Mouse (Mus musculus) kidney, postnatal 4 days (tissue): Measurements from ENCODE around the gene Il1r2.

Experiments used
- DNase-seq, 2 experiments: peaks; one replicate each; pipeline ENCODE4 v3.0.0; 2021; ENCODE audit warnings: mixed read lengths in 2 of 2

The Il1r2 gene

DNA sequence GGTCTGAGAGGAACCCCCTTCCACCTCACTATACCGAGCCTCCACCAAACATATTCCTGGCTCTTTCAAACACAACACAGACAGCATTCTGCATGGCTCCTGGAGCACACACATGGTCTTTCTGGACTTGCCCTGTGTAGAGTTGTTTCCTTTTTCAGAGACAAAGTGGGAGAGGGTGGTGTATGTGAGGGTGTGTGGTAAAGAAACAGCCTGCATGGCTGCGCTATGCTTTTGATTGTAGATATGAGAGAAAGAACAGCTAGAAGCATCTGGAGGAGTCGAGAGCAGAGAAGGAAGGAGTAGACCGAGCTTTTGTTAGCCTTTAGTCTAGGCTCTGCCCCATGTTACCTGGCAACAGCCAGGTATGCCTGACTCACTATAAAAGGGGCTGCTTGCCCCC is 10.5 kb upstream of the Il1r2 start:
- DNase-seq = no peak

DNA sequence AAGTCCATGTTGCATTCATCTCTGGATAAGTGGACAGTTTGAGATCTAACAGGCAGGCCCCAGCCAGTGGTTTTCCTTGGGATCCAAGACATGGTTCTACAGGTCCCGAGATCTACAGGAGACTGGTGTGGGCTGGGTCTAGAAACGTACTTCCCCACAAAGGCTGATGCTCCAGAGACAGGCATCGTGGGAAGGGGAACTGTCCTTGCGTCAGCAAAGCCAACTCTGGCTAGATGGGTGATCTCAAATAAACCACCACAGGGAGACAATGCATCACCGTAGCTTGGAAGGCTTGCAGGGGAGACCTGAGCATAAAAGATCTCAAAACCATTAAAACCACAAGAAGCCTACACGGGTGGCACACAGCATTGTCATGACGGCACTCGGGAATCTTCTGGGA is 9.4 kb upstream of the Il1r2 start:
- DNase-seq = no peak

- no peak for DNase-seq
These were observed 1.3 kb upstream of the Il1r2 start for GRCm38 (mm10) chr1:40072558-40072957.

DNA sequence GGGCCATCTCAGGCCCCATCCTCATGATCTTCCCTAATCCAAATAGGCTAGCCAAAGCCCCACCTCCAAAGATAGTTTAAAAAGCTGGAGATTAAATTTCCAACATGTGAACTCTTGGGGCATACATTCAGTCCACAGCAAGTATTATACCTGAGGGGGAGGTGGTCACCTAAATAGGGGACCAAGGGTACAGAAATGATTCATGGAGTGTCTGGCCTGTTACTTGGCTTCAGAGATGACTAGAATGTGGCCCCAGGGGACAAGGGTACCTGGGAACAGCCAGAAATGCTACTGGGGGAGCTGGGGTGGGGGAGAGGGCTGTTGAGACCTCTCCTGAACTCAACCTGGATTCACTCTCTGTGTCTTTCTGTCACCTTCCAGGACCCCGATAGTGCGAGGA is 3.4 kb downstream of the Il1r2 start:
- DNase-seq = no peak

DNA sequence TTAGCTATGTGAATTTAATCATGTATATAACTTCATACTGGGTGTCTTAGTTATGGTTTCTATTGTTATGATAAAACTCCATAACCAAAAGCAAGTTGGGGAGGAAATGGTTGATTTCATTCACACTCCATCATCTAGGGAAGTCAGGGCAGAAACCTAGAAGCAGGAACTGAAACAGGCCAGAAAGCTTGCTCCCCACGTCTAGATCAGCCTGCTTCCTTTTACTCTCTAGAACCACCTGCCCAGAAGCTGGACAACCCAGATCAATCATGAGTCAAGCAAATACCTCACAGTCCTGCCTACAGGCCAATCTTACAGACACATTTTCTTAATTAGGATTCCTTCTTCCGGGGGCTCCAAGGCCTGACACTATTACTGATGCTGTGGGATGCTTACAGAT is 7.2 kb downstream of the Il1r2 start:
- DNase-seq = no peak

DNA sequence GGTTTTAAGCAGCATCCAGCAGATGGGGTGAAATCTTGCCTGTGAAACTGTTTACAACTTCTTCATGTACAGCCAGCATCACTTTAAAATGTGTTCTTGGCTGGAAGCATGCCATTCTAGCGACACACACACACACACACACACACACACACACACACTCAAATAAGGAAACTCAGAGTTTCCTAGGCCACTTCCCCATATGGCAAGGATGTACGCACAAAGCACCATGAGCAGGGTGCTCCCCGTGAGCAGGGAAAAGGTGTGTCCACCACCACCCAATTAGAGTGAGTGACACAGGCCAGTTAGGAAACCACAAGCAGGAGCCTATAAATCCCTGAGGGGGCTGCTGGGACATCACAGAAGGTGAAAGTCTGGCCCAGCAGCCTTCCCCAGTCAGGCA is 10.5 kb downstream of the Il1r2 start:
- DNase-seq = no peak

- DNase-seq = peak; percentile 67 to 83
These were observed 11.7 kb downstream of the Il1r2 start for GRCm38 (mm10) chr1:40085403-40086182.

DNA sequence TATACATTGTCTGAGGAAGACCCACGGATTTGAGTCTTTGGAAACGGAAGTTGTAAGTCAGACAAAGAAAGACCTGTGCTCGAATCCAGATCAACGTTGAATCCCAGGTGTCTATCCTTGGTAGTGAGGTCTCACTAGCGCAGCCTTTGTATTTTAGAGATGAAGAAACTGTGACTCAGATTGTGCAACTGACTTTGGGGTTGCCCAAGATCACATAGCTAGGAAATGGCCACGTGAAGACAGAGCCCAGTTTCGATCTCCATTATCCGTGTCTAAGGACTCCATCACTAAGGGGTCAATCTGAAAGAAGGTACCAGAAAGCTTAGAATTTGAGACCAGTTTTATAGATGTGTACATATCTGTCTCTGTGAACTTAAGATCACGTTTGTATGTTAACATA is 17.3 kb downstream of the Il1r2 start:
- DNase-seq = no peak

GRCm38 (mm10) chr1:40092541-40092940 is 18.7 kb downstream of the Il1r2 start:
- no peak for DNase-seq

DNA sequence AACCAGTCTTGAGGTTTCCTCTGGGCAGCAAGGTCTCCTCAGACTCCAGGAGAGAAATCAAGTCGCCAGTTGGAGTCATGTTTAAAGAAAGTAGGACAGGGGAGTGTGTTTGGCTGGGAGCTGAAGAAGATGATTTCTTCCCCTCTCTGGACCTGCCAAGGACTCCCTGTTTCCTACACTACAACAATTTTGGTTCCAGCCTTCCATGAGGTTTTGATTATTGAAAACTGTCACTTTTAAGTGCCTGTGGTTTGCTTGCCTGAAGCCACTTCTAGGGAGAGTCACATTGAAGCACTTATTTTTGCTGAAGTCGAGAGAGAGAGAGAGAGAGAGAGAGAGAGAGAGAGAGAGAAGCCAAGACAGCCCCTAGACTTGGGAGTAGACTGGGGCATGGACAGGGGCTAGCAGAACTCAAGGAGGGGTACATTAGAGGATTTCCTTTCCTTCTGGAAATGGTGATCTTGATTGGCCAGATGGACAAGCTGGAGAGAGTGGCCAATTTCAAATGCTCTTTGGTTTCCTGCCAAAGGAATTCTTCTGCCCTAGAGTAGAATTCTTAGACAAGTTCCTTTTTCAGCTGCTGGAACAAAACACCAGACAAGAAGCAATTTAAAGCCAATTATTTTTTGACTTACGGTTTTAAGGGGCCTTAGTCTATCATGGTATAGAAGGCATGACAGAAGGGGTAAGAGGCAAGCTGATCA is 20.9 kb downstream of the Il1r2 start:
- DNase-seq = no peak

GRCm38 (mm10) chr1:40095585-40095984 is 21.7 kb downstream of the Il1r2 start:
- DNase-seq = no peak

DNA sequence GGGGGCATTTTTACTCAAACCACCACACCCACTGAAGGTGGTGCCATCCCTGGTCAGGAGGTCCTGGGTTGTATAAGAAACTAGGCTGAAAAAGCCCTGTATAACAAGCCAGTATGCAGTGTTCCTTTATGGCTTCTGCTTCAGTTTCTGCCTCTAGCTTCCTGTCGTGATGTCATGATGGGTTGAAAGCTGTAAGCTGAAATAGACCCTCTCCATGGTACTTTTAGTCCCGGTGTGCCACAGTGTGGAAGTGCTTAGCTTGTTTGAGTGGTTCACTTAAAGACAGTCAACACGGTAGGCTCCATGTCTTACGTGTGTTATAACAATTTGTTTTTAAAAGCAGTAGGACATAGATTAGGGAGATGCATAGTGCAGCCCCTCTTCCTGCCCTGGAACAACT is 32.4 kb downstream of the Il1r2 start:
- no peak for DNase-seq

DNA sequence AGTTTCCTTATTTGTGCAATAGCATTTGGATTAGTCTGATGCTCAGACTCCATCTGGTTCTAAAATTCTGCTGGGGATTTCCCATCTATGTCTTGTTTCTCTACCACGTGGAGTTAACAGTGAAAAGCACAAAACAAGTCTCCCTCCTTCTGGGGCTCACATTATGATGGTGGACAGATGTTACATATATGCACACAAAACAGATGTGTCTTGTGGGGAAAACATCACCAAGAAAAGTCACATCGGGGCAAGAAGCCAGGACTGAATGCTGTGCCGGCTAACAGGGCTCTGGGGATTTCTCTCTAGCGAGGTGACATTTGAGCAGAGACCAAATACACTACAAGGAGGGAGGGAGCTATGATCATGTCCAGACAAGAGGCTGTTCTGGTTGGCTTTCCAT is 32.8 kb downstream of the Il1r2 start:
- DNase-seq = peak; percentile 44 to 50

DNA sequence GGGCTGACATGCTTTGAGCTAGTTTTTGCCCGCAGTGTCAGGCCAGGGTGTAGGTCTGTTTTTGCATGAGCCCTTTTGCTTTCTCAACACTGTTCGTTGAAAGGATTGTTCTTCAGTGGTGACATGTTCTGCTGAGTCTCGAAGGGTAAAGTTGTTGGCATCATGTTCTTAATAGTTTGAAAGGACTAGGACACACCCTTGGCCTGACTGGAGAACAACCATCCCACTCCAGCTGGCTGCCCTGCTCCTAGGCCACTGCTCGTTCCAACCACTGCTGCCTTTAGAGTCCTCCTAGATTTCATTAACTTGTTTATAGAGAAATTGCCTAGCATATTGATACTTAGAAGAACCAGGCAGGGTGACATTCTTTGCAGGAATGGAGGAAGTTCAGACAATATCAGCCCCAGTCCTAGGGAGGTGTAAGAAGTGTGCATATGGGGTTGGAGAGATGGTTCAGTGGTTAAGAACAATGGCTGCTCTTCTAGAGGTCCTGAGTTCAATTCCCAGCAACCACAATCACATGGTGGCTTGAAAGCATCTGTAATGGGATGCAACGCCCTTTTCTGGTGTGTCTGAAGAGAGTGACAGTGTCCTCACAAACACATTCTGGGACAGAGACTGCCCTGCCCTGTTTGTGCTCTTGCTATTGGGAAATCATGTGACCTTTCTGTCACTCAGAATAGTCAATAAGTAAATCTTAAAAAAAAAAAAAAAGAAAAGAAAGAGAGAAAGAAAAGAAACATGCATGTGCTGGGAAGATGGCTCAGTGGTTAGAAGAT is 34.3 kb downstream of the Il1r2 start:
- no peak for DNase-seq

DNA sequence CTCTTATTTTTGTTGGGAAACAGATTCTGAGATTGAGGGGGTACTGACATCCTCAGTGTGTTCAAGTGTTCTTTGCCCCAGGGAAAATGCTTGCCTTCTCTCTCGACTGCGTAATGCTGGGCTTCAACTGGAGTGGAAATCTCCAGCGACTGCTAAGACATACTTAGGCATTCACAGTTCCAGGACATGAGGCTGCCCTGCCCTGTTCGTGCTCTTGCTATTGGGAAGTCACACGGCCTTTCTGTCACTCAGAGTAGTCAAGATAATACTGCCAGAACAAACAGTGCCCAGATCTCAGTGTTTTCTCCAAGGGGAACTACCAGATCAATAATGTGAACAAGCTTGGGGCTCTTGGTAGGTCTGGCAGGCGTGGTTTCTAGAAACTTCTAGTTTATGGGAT is 35.9 kb downstream of the Il1r2 start:
- DNase-seq = no peak

DNA sequence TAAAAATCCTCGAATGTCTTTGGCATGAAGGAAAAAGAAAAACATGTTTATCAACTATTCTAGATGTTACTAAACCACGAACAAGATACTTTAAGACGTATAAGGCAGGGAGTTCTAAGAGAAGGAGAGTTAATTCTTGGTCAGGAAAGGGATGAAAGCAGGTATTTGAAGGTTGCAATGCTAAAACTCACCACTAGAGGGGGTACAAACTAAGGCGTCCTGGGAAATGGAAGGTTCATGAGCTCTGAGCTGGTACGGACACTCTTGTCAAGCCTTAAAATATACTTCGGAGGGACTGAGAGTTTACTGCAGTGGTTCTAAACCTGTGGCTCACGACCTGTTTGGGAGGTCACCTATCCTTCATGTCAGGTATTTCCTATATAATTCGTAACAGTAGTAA is 41.4 kb downstream of the Il1r2 start:
- DNase-seq = peak in 1 of 2 experiments; percentile 16

GRCm38 (mm10) chr1:40116422-40116821 is 42.5 kb downstream of the Il1r2 start:
- DNase-seq = peak; percentile 92

DNA sequence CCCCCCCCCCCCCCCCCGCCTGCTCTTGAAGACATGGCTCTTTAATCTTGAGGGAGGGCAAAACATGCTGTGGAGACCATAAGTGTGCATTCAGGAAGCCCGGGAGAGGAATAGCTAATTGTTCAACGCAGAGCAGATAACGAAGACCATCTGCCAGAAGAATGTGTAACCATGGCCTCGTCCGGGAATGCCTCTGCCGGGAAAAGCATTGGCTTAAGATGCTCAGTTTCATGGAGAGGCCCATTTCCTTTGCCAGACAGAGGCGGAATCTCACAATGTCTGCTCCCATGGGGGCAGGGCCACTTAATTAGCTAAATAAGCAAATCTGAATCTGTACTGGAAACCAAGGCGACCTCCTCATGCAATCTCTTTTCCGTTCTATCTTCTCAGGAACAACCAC is 43.7 kb downstream of the Il1r2 start:
- peak; percentile 26 to 54 for DNase-seq

- DNase-seq = no peak
These were observed 50.4 kb downstream of the Il1r2 start for GRCm38 (mm10) chr1:40124237-40124636.

DNA sequence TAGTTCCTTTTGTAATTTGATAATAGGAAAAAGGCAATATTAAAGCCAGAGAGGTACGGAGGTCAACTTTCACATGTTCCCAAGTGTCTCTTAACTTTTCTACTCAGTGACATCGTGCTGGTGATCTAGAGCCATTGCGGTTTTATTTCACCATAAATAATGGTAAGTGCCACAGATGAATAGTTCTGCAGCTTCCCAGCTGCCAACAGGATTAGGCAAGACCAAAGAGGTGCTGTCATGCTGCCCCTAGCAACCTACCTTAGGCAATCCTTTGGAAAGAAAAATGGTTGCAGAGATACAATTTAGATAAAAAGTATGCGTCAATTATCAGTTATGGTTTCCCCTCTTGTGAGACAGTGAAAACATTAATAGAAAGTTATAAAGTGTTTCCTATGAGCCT is 54.6 kb downstream of the Il1r2 start:
- DNase-seq = no peak

DNA sequence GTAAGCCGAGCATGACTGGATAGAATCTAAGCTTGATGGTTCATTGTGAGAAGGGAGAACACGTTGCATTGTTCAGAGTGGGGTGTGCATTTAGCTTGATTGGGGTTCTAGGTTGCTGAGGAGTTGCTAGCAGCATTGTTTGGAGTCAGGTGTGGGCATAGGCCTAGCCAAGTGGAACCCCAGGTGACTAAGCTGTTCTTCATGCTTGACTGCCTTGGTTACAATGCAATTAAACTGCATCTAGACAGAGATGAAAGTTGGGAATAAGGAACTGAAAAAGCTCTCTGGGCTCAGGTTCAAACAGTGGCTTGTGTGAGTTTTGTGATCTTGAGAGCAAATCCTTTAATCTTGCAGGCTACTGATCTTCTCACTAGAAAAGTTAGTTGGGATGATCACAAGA is 55.4 kb downstream of the Il1r2 start:
- DNase-seq = no peak

- DNase-seq = no peak
These were observed 57.8 kb downstream of the Il1r2 start for GRCm38 (mm10) chr1:40131631-40132030.

- DNase-seq = no peak
These were observed 58.8 kb downstream of the Il1r2 start for GRCm38 (mm10) chr1:40132721-40133120.

- no peak for DNase-seq
These were observed 59.7 kb downstream of the Il1r2 start for GRCm38 (mm10) chr1:40133567-40133966.
